ENCODE assay signal across 8 mouse cellular contexts in the genomic region with DNA sequence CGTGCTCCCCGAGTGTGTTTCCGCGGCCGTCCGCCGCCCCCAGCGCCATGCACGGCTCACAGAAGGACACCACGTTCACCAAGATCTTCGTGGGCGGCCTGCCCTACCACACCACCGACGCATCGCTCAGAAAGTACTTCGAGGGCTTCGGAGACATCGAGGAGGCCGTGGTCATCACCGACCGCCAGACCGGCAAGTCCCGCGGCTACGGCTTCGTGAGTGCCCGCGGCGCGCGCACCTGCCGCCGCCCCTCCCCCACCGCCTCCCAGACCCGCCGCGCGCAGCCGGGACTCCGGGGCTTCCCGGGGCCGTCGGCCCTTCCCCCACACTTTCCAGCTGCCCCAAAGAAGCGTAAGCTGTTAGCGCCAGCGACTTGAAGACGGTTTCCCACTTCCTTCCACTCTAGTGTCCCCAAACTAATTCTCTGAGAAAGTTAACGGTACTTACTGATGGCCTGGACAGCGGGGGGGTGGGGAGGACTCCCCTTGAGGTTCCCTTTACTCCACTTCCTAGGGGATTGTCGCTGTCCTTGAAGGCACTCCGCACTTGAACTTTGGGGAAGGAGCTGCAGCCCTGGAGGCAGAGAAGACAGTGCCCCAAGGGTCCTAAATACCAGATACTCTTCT. TPM values are rescaled to one million over a fixed set of nuclear protein-coding genes. Genes with fewer than 3 reads are reported as not detected.
DNase-seq lines count a peak whose midpoint lies in the region; ATAC-seq lines count a peak whose summit lies in the region.

No protein-coding gene starts in this region.

- peak overlapping the region; percentile 91 for H3K4me3 ChIP-seq in heart, embryonic 10.5 days
- peak overlapping the region; percentile 79 for H3K4me3 ChIP-seq in midbrain, embryonic 15.5 days

- H3K9me3 ChIP-seq in heart, embryonic 10.5 days, result no peaks in the 10 kb centered on the region
- H3K9me3 ChIP-seq in midbrain, embryonic 15.5 days, result no peaks in the 10 kb centered on the region

- peak; percentile 66 for DNase-seq in right cerebral cortex, postnatal 4 days
- no peak for DNase-seq in right cerebral cortex, postnatal 14 days
- DNase-seq in cerebellum, adult 9-10 months, result peak; percentile 52
- DNase-seq in heart, embryonic 10.5 days (ENCODE audit: low spot score), result no peak
- DNase-seq in kidney, postnatal 25 days, result peak; percentile 22 to 51
- peak; percentile 65 to 66 for DNase-seq in thymus, postnatal 10 days (ENCODE audit: low spot score in 2 of 2)
- no peak for DNase-seq in left cerebral cortex, adult 11 months (ENCODE audit: low spot score)

- peak overlapping the region; percentile 59 for H3K4me2 ChIP-seq in midbrain, embryonic 15.5 days

- ATAC-seq in midbrain, embryonic 15.5 days (replicated peaks), result peak; percentile 63

- H3K27ac ChIP-seq in heart, embryonic 10.5 days, result peak overlapping the region; percentile 91
- H3K27ac ChIP-seq in midbrain, embryonic 15.5 days, result peak overlapping the region; percentile 61

- peaks cover 9% of the 10 kb centered on the region for H3K27me3 ChIP-seq in heart, embryonic 10.5 days (ENCODE audit: insufficient read depth, poor library complexity, severe bottlenecking)
- peaks cover 28% of the 10 kb centered on the region for H3K27me3 ChIP-seq in midbrain, embryonic 15.5 days (replicated peaks)

- peaks cover 41% of the 10 kb centered on the region for H3K36me3 ChIP-seq in heart, embryonic 10.5 days
- H3K36me3 ChIP-seq in midbrain, embryonic 15.5 days (replicated peaks), result no peaks in the 10 kb centered on the region

- H3K9ac ChIP-seq in midbrain, embryonic 15.5 days, result peak overlapping the region; percentile 64

- peaks cover 79% of the 10 kb centered on the region for H3K4me1 ChIP-seq in heart, embryonic 10.5 days
- H3K4me1 ChIP-seq in midbrain, embryonic 15.5 days, result peaks cover 51% of the 10 kb centered on the region

- under 1% methylated on average over 51 of the region's 51 CpGs for WGBS in heart, embryonic 10.5 days
- WGBS in midbrain, embryonic 15.5 days, result under 1% methylated on average over 51 of the region's 51 CpGs

RNA-seq across cellular contexts. Expression of a gene that starts 1.9 kb away (rescaled TPM):
- polyA plus RNA-seq in heart, embryonic 10.5 days (2016; fragmentation: Nextera tagmentation; extraction: Ambion mirVana), result 156 and 188 TPM in 2 replicates
- polyA plus RNA-seq in midbrain, embryonic 15.5 days (2015; fragmentation: Nextera tagmentation; extraction: Ambion mirVana), result 13.8 and 16.3 TPM in 2 replicates

RNA-seq across cellular contexts. Expression of a gene that starts 22.3 kb away (rescaled TPM):
- 139 and 162 TPM in 2 replicates for polyA plus RNA-seq in heart, embryonic 10.5 days (2016; fragmentation: Nextera tagmentation; extraction: Ambion mirVana)
- polyA plus RNA-seq in midbrain, embryonic 15.5 days (2015; fragmentation: Nextera tagmentation; extraction: Ambion mirVana), result 118 and 126 TPM in 2 replicates

RNA-seq across cellular contexts. Expression of a gene that starts 44.7 kb away (rescaled TPM):
- polyA plus RNA-seq in heart, embryonic 10.5 days (2016; fragmentation: Nextera tagmentation; extraction: Ambion mirVana), result 0.06 and 0.20 TPM in 2 replicates
- polyA plus RNA-seq in midbrain, embryonic 15.5 days (2015; fragmentation: Nextera tagmentation; extraction: Ambion mirVana), result 1.4 TPM in 2 replicates

Comparison
In these comparisons a context has a peak if more than half of its experiments do, and no peak if none do; other contexts are left out.
1. DNase-seq: peak in right cerebral cortex, postnatal 4 days (single experiment), cerebellum, adult 9-10 months (single experiment), kidney, postnatal 25 days (2 of 2) and thymus, postnatal 10 days (2 of 2); none in right cerebral cortex, postnatal 14 days (single experiment), heart, embryonic 10.5 days (single experiment) and left cerebral cortex, adult 11 months (single experiment).